Mouse (Mus musculus) right cerebral cortex, postnatal 36 days (tissue): ENCODE data around the gene Cbx4.

ENCODE experiments used
- DNase-seq, 2 experiments: peaks; one replicate each; pipeline ENCODE4 v3.0.0; 2022; ENCODE audit warnings: low spot score in 2 of 2, mixed read lengths in 1 of 2

The Cbx4 gene

GRCm38 (mm10) chr11:119041750-119042465 is 44.1 kb downstream of the Cbx4 start:
- no peak for DNase-seq

GRCm38 (mm10) chr11:119041325-119041716 is 44.7 kb downstream of the Cbx4 start:
- peak in 1 of 2 experiments; percentile 53 for DNase-seq

GRCm38 (mm10) chr11:119040600-119041324 is 45.3 kb downstream of the Cbx4 start, which contains the start of gene Cbx8:
TSS of gene Cbx8 (minus strand) at chr11:119040969.
- DNase-seq: peak; percentile 99 to 100

- DNase-seq: no peak
These were observed 46.1 kb downstream of the Cbx4 start for GRCm38 (mm10) chr11:119039732-119040512.

GRCm38 (mm10) chr11:119038744-119039484 is 47.1 kb downstream of the Cbx4 start:
- no peak for DNase-seq

- no peak for DNase-seq
These were observed 48.1 kb downstream of the Cbx4 start for GRCm38 (mm10) chr11:119037780-119038401.

GRCm38 (mm10) chr11:119036934-119037779 is 48.9 kb downstream of the Cbx4 start:
- DNase-seq: no peak

- DNase-seq: no peak
These were observed 49.6 kb downstream of the Cbx4 start for GRCm38 (mm10) chr11:119036447-119036846.

GRCm38 (mm10) chr11:119035686-119036165 is 50.3 kb downstream of the Cbx4 start:
- DNase-seq: no peak

- DNase-seq: no peak
These were observed 50.8 kb downstream of the Cbx4 start for GRCm38 (mm10) chr11:119035094-119035685.

GRCm38 (mm10) chr11:119034635-119035034 is 51.4 kb downstream of the Cbx4 start:
- DNase-seq: no peak

- DNase-seq: no peak
These were observed 52.0 kb downstream of the Cbx4 start for GRCm38 (mm10) chr11:119033874-119034558.
